Mouse (Mus musculus) small intestine, adult 2 months (tissue): ENCODE results near the gene Dop1b. TPM values are rescaled to one million over a fixed set of nuclear protein-coding genes. Genes with fewer than 3 reads are reported as not detected.
"Not testable (repeated sequence)": the region's sequence is repeated elsewhere in the genome, so short reads cannot be mapped to it uniquely, and the experiment has no call there.

ENCODE experiments used
- H3K27ac ChIP-seq: fragments of 200-500 bp; 2 replicates; pipeline ENCODE4 v1.5.1; 2012; ENCODE audit warnings: low read depth, low read length, control low read depth, inconsistent platforms; ENCODE audit not compliant: insufficient read depth
- H3K27me3 ChIP-seq: fragments of 200-500 bp; 2 replicates; pipeline ENCODE4 v1.6.1; 2012; ENCODE audit warnings: mild to moderate bottlenecking, moderate library complexity, low read length, inconsistent platforms; ENCODE audit not compliant: control insufficient read depth, insufficient read depth
- H3K36me3 ChIP-seq: fragments of 200-500 bp; 2 replicates; pipeline ENCODE4 v1.6.1; 2012; ENCODE audit warnings: mild to moderate bottlenecking, low read length, control low read depth, inconsistent platforms; ENCODE audit not compliant: control insufficient read depth, insufficient read depth
- H3K4me1 ChIP-seq: fragments of 200-500 bp; 2 replicates; pipeline ENCODE4 v1.6.1; 2012; ENCODE audit warnings: low read length, inconsistent platforms, mixed read lengths; ENCODE audit not compliant: control insufficient read depth, insufficient read depth, insufficient read length
- H3K4me3 ChIP-seq: fragments of 200-500 bp; 2 replicates; pipeline ENCODE4 v1.5.1; 2012; ENCODE audit warnings: low read depth, mild to moderate bottlenecking, control low read depth, inconsistent platforms, low read length, moderate library complexity
- CTCF ChIP-seq: fragments of 200-500 bp; IDR thresholded peaks from 2 replicates; pipeline ENCODE4 v1.5.1; 2012; ENCODE audit warnings: low read depth, mild to moderate bottlenecking, control low read depth, inconsistent platforms, low read length, moderate library complexity, mixed read lengths; ENCODE audit not compliant: insufficient replicate concordance, insufficient read length; ENCODE audit errors: extremely low read depth
- POLR2A ChIP-seq: fragments of 200-500 bp; IDR thresholded peaks from 2 replicates; pipeline ENCODE4 v1.6.1; 2012; ENCODE audit warnings: low read depth, mild to moderate bottlenecking, control low read depth, inconsistent platforms, low read length, moderate library complexity
- WGBS: fragments of 180-500 bp; shearing (Covaris S2); methylation state at CpG from one replicate; pipeline ENCODE4 v1.1.7; 2018; 5-methylcytosine and 5-hydroxymethylcytosine counted together
- polyA plus RNA-seq: library from polyadenylated mRNA; depleted of rRNA; stranded (reverse); fragments of >200 nt; gene quantifications from 2 replicates; pipeline ENCODE4 v1.2.3, GENCODE M21; 2012; rRNA removed

Dop1b gene
- 42.9 and 94.1 TPM in 2 replicates for polyA plus RNA-seq

- TF ChIP-seq CTCF, result no peak
- peak; percentile 92 for TF ChIP-seq POLR2A
- Histone ChIP-seq H3K27ac (peak within 1 kb of the TSS; percentile 75), H3K4me3 (peak within 1 kb of the TSS; percentile 83), H3K36me3 (peaks cover 3% of the 10 kb centered on the region), H3K4me1 (peaks cover 8% of the 10 kb centered on the region), H3K27me3 (no peaks in the 10 kb centered on the region)
- WGBS, result under 1% methylated on average over 71 of the region's 77 CpGs
These were observed at the start of gene Dop1b for GRCm38 (mm10) chr16:93711411-93712188. Gene Dop1b, plus strand, starts transcription at chr16:93711904.

DNA sequence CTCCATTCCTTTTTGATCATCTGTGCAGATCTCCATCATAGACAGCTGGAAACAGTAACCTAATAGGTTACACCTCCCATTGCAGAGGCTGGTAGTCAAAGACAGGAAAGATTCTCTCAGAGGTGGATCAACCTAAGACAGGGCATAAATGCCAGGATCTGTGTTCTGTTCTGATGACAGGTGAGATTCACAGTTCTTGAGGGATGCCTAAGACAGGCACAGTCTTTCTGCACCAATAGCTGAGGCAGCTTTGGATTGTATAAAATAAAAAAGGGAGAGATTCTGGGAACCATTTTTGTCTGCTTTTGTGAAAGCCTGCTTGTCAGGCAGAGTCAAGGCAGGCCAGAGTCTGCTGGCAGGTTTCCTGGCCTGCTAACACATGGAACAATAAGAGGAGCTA, 43.7 kb upstream of the Dop1b start:
- H3K27ac ChIP-seq, result no peak overlapping the region
- H3K27me3 ChIP-seq, result no peaks in the 10 kb centered on the region
- no peak overlapping the region for H3K4me3 ChIP-seq
- no peaks in the 10 kb centered on the region for H3K4me1 ChIP-seq
- no peak for TF ChIP-seq POLR2A
- TF ChIP-seq CTCF, result no peak
- H3K36me3 ChIP-seq, result no peaks in the 10 kb centered on the region

- no peak for TF ChIP-seq POLR2A
- no peak for TF ChIP-seq CTCF
- H3K36me3 ChIP-seq, result no peaks in the 10 kb centered on the region
- no peaks in the 10 kb centered on the region for H3K27me3 ChIP-seq
- no peak overlapping the region for H3K4me3 ChIP-seq
- no peak overlapping the region for H3K27ac ChIP-seq
- H3K4me1 ChIP-seq, result no peaks in the 10 kb centered on the region
These were observed 42.2 kb upstream of the Dop1b start for GRCm38 (mm10) chr16:93669521-93669920.

- not testable (repeated sequence) for H3K4me1 ChIP-seq, H3K4me3 ChIP-seq, H3K36me3 ChIP-seq, H3K27me3 ChIP-seq, H3K27ac ChIP-seq
- 35% methylated on average over 4 of the region's 4 CpGs for WGBS
These were observed 41.2 kb upstream of the Dop1b start for GRCm38 (mm10) chr16:93670466-93670865.

GRCm38 (mm10) chr16:93671064-93671463, 40.6 kb upstream of the Dop1b start:
- 88% methylated on average over 5 of the region's 5 CpGs for WGBS
- Histone ChIP-seq H3K27me3 (no peaks in the 10 kb centered on the region), H3K4me3 (no peak overlapping the region), H3K36me3 (no peaks in the 10 kb centered on the region), H3K4me1 (no peaks in the 10 kb centered on the region), H3K27ac (no peak overlapping the region)
- TF ChIP-seq POLR2A (no peak), CTCF (peak; percentile 38; the same call in 1 of the 2 replicates)

- H3K27me3 ChIP-seq, result no peaks in the 10 kb centered on the region
- no peak overlapping the region for H3K4me3 ChIP-seq
- TF ChIP-seq POLR2A (no peak), CTCF (no peak)
- WGBS, result 64% methylated on average over 5 of the region's 5 CpGs
- no peak overlapping the region for H3K27ac ChIP-seq
- no peaks in the 10 kb centered on the region for H3K36me3 ChIP-seq
- H3K4me1 ChIP-seq, result no peaks in the 10 kb centered on the region
These were observed 35.3 kb upstream of the Dop1b start for GRCm38 (mm10) chr16:93676376-93676775.

DNA sequence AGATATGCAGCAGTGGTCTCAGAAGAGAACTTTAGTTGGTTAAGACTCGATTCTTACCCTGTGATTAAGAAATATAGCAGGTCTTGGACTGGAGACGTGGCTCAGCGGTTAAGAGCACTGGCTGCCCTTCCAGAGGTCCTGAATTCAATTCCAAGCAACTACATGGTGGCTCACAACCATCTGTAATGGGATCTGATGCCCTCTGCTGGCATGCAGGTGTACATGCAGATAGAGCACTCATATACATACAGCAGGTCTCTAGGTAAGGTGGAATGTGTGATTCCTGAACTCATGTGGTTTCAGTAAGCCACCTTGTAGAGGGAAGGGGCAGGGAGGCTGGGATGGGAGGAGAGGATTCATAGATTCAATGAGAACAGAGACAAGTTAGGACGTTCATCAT, 33.5 kb upstream of the Dop1b start:
- WGBS, result 86% methylated on average over 4 of the region's 4 CpGs
- peaks cover 3% of the 10 kb centered on the region for H3K4me1 ChIP-seq
- H3K4me3 ChIP-seq, result no peak overlapping the region
- H3K27ac ChIP-seq, result no peak overlapping the region
- H3K36me3 ChIP-seq, result no peaks in the 10 kb centered on the region
- no peaks in the 10 kb centered on the region for H3K27me3 ChIP-seq
- TF ChIP-seq POLR2A (no peak), CTCF (no peak)

- no peak overlapping the region for H3K27ac ChIP-seq
- TF ChIP-seq CTCF (no peak), POLR2A (no peak)
- 63% methylated on average over 9 of the region's 9 CpGs for WGBS
- H3K4me3 ChIP-seq, result no peak overlapping the region
- H3K27me3 ChIP-seq, result peaks cover 7% of the 10 kb centered on the region
- peaks cover 8% of the 10 kb centered on the region for H3K4me1 ChIP-seq
- H3K36me3 ChIP-seq, result no peaks in the 10 kb centered on the region
These were observed 32.5 kb upstream of the Dop1b start for GRCm38 (mm10) chr16:93679165-93679564.
